Mouse (Mus musculus): ENCODE results near the gene Nid1. TPM values are rescaled to one million over a fixed set of nuclear protein-coding genes. Genes with fewer than 3 reads are reported as not detected.

Nid1 gene
- polyA plus RNA-seq, 1 experiment from 2014 or later: 75.8 TPM

- Histone ChIP-seq H3K36me3 (peaks cover 25% of the 10 kb centered on the region; the same call in 1 of the 2 replicates), H3K4me1 (replicated peaks) (no peaks in the 10 kb centered on the region), H3K27ac (no peak overlapping the region), H3K4me3 (no peak overlapping the region), H3K9ac (no peak overlapping the region), H3K9me3 (replicated peaks) (no peaks in the 10 kb centered on the region), H3K4me2 (no peak overlapping the region), H3K27me3 (no peaks in the 10 kb centered on the region)
- ATAC-seq (replicated peaks; ENCODE audit: insufficient number of reproducible peaks, insufficient read depth, low FRiP score, low read depth): no peak
- WGBS: 84% methylated on average over 2 of the region's 2 CpGs
Measured at GRCm38 (mm10) chr13:13477046-13477445, 39.7 kb downstream of the Nid1 start.

- H3K4me2 ChIP-seq: no peak overlapping the region
- H3K36me3 ChIP-seq: peaks cover 36% of the 10 kb centered on the region; the same call in 1 of the 2 replicates
- H3K4me1 ChIP-seq (replicated peaks): no peaks in the 10 kb centered on the region
- 15% methylated on average over 2 of the region's 2 CpGs for WGBS
- no peak for ATAC-seq (replicated peaks; ENCODE audit: insufficient number of reproducible peaks, insufficient read depth, low FRiP score, low read depth)
- no peak overlapping the region for H3K4me3 ChIP-seq
- H3K9me3 ChIP-seq (replicated peaks): no peaks in the 10 kb centered on the region
- H3K27me3 ChIP-seq: no peaks in the 10 kb centered on the region
- no peak overlapping the region for H3K27ac ChIP-seq
- no peak overlapping the region for H3K9ac ChIP-seq
Measured at GRCm38 (mm10) chr13:13479986-13480385, 42.6 kb downstream of the Nid1 start.

- no peak overlapping the region for H3K4me3 ChIP-seq
- no peak overlapping the region for H3K4me2 ChIP-seq
- no peaks in the 10 kb centered on the region for H3K4me1 ChIP-seq (replicated peaks)
- WGBS: 55% methylated on average over 5 of the region's 5 CpGs
- H3K27ac ChIP-seq: peak overlapping the region; percentile 42; the same call in 1 of the 2 replicates
- H3K36me3 ChIP-seq: peaks cover 31% of the 10 kb centered on the region; the same call in 1 of the 2 replicates
- H3K27me3 ChIP-seq: no peaks in the 10 kb centered on the region
- no peaks in the 10 kb centered on the region for H3K9me3 ChIP-seq (replicated peaks)
- ATAC-seq (replicated peaks; ENCODE audit: insufficient number of reproducible peaks, insufficient read depth, low FRiP score, low read depth): peak; percentile 78
- H3K9ac ChIP-seq: no peak overlapping the region
Measured at GRCm38 (mm10) chr13:13481033-13481432, 43.7 kb downstream of the Nid1 start.

GRCm38 (mm10) chr13:13481875-13482674 lies 44.7 kb downstream of the Nid1 start:
- no peaks in the 10 kb centered on the region for H3K27me3 ChIP-seq
- no peaks in the 10 kb centered on the region for H3K4me1 ChIP-seq (replicated peaks)
- H3K9me3 ChIP-seq (replicated peaks): no peaks in the 10 kb centered on the region
- no peak overlapping the region for H3K27ac ChIP-seq
- H3K9ac ChIP-seq: no peak overlapping the region
- H3K4me2 ChIP-seq: no peak overlapping the region
- H3K36me3 ChIP-seq: peaks cover 23% of the 10 kb centered on the region; the same call in 1 of the 2 replicates
- H3K4me3 ChIP-seq: no peak overlapping the region
- no peak for ATAC-seq (replicated peaks; ENCODE audit: insufficient number of reproducible peaks, insufficient read depth, low FRiP score, low read depth)
- WGBS: 79% methylated on average over 16 of the region's 16 CpGs

- WGBS: 46% methylated on average over 7 of the region's 7 CpGs
- ATAC-seq (replicated peaks; ENCODE audit: insufficient number of reproducible peaks, insufficient read depth, low FRiP score, low read depth): no peak
- Histone ChIP-seq H3K4me2 (no peak overlapping the region), H3K27me3 (no peaks in the 10 kb centered on the region), H3K4me3 (no peak overlapping the region), H3K9me3 (replicated peaks) (no peaks in the 10 kb centered on the region), H3K4me1 (replicated peaks) (no peaks in the 10 kb centered on the region), H3K9ac (no peak overlapping the region), H3K27ac (no peak overlapping the region), H3K36me3 (peaks cover 13% of the 10 kb centered on the region; the same call in 1 of the 2 replicates)
Measured at GRCm38 (mm10) chr13:13484351-13484751, 47.0 kb downstream of the Nid1 start.

GRCm38 (mm10) chr13:13484883-13485282 lies 47.5 kb downstream of the Nid1 start:
- Histone ChIP-seq H3K27me3 (no peaks in the 10 kb centered on the region), H3K27ac (no peak overlapping the region), H3K4me3 (no peak overlapping the region), H3K4me1 (replicated peaks) (no peaks in the 10 kb centered on the region), H3K9ac (no peak overlapping the region), H3K9me3 (replicated peaks) (no peaks in the 10 kb centered on the region), H3K36me3 (peaks cover 14% of the 10 kb centered on the region; the same call in 1 of the 2 replicates), H3K4me2 (no peak overlapping the region)
- no peak for ATAC-seq (replicated peaks; ENCODE audit: insufficient number of reproducible peaks, insufficient read depth, low FRiP score, low read depth)
- 84% methylated on average over 2 of the region's 2 CpGs for WGBS

- no peaks in the 10 kb centered on the region for H3K9me3 ChIP-seq (replicated peaks)
- no peak overlapping the region for H3K27ac ChIP-seq
- no peak overlapping the region for H3K4me3 ChIP-seq
- no peaks in the 10 kb centered on the region for H3K27me3 ChIP-seq
- peaks cover 14% of the 10 kb centered on the region; the same call in 1 of the 2 replicates for H3K36me3 ChIP-seq
- WGBS: 71% methylated on average over 4 of the region's 4 CpGs
- no peak overlapping the region for H3K9ac ChIP-seq
- no peak for ATAC-seq (replicated peaks; ENCODE audit: insufficient number of reproducible peaks, insufficient read depth, low FRiP score, low read depth)
- H3K4me2 ChIP-seq: no peak overlapping the region
- H3K4me1 ChIP-seq (replicated peaks): no peaks in the 10 kb centered on the region
Measured at GRCm38 (mm10) chr13:13485682-13486081, 48.3 kb downstream of the Nid1 start.

GRCm38 (mm10) chr13:13487851-13488250 lies 50.5 kb downstream of the Nid1 start:
- H3K27ac ChIP-seq: no peak overlapping the region
- H3K4me2 ChIP-seq: no peak overlapping the region
- no peak overlapping the region for H3K9ac ChIP-seq
- WGBS: 72% methylated on average over 1 of the region's 1 CpGs
- H3K4me3 ChIP-seq: no peak overlapping the region
- H3K9me3 ChIP-seq (replicated peaks): no peaks in the 10 kb centered on the region
- H3K4me1 ChIP-seq (replicated peaks): no peaks in the 10 kb centered on the region
- peaks cover 11% of the 10 kb centered on the region; the same call in 1 of the 2 replicates for H3K36me3 ChIP-seq
- no peak for ATAC-seq (replicated peaks; ENCODE audit: insufficient number of reproducible peaks, insufficient read depth, low FRiP score, low read depth)
- H3K27me3 ChIP-seq: no peaks in the 10 kb centered on the region

GRCm38 (mm10) chr13:13489861-13490260 lies 52.5 kb downstream of the Nid1 start:
- H3K9ac ChIP-seq: no peak overlapping the region
- no peak for ATAC-seq (replicated peaks; ENCODE audit: insufficient number of reproducible peaks, insufficient read depth, low FRiP score, low read depth)
- no peak overlapping the region for H3K27ac ChIP-seq
- H3K4me1 ChIP-seq (replicated peaks): no peaks in the 10 kb centered on the region
- no peak overlapping the region for H3K4me2 ChIP-seq
- peaks cover 7% of the 10 kb centered on the region for H3K36me3 ChIP-seq
- H3K4me3 ChIP-seq: no peak overlapping the region
- no peaks in the 10 kb centered on the region for H3K9me3 ChIP-seq (replicated peaks)
- WGBS: 47% methylated on average over 5 of the region's 5 CpGs
- H3K27me3 ChIP-seq: no peaks in the 10 kb centered on the region

GRCm38 (mm10) chr13:13492151-13492550 lies 54.8 kb downstream of the Nid1 start:
- H3K4me3 ChIP-seq: no peak overlapping the region
- H3K27ac ChIP-seq: peak overlapping the region; percentile 7; the same call in 1 of the 2 replicates
- no peaks in the 10 kb centered on the region for H3K27me3 ChIP-seq
- ATAC-seq (replicated peaks; ENCODE audit: insufficient number of reproducible peaks, insufficient read depth, low FRiP score, low read depth): no peak
- H3K4me2 ChIP-seq: no peak overlapping the region
- no peaks in the 10 kb centered on the region for H3K4me1 ChIP-seq (replicated peaks)
- 44% methylated on average over 2 of the region's 2 CpGs for WGBS
- H3K36me3 ChIP-seq: peaks cover 12% of the 10 kb centered on the region
- no peaks in the 10 kb centered on the region for H3K9me3 ChIP-seq (replicated peaks)
- no peak overlapping the region for H3K9ac ChIP-seq

- H3K36me3 ChIP-seq: peaks cover 12% of the 10 kb centered on the region
Measured at GRCm38 (mm10) chr13:13493517-13493916, 56.2 kb downstream of the Nid1 start.

GRCm38 (mm10) chr13:13498022-13498421 lies 60.7 kb downstream of the Nid1 start:
- H3K9me3 ChIP-seq (replicated peaks): no peaks in the 10 kb centered on the region
- H3K9ac ChIP-seq: no peak overlapping the region
- H3K27ac ChIP-seq: no peak overlapping the region
- H3K4me2 ChIP-seq: no peak overlapping the region
- no peak overlapping the region for H3K4me3 ChIP-seq
- ATAC-seq (replicated peaks; ENCODE audit: insufficient number of reproducible peaks, insufficient read depth, low FRiP score, low read depth): no peak
- 72% methylated on average over 2 of the region's 2 CpGs for WGBS
- peaks cover 23% of the 10 kb centered on the region for H3K36me3 ChIP-seq
- no peaks in the 10 kb centered on the region for H3K4me1 ChIP-seq (replicated peaks)
- H3K27me3 ChIP-seq: no peaks in the 10 kb centered on the region

More at GRCm38 (mm10) chr13:13493517-13493916, 56.2 kb downstream of the Nid1 start:
- WGBS: 34% methylated on average over 3 of the region's 3 CpGs
- no peaks in the 10 kb centered on the region for H3K27me3 ChIP-seq
- H3K4me1 ChIP-seq (replicated peaks): no peaks in the 10 kb centered on the region
- H3K9ac ChIP-seq: no peak overlapping the region
- no peaks in the 10 kb centered on the region for H3K9me3 ChIP-seq (replicated peaks)
- H3K4me3 ChIP-seq: no peak overlapping the region
- H3K4me2 ChIP-seq: no peak overlapping the region
- no peak overlapping the region for H3K27ac ChIP-seq
- no peak for ATAC-seq (replicated peaks; ENCODE audit: insufficient number of reproducible peaks, insufficient read depth, low FRiP score, low read depth)

All from heart, embryonic 15.5 days (tissue).